Mouse (Mus musculus): ENCODE data around the gene Ndufaf5.
"Not testable (repeated sequence)": the region's sequence is repeated elsewhere in the genome, so short reads cannot be mapped to it uniquely, and the experiment has no call there.

Gene Ndufaf5

DNA sequence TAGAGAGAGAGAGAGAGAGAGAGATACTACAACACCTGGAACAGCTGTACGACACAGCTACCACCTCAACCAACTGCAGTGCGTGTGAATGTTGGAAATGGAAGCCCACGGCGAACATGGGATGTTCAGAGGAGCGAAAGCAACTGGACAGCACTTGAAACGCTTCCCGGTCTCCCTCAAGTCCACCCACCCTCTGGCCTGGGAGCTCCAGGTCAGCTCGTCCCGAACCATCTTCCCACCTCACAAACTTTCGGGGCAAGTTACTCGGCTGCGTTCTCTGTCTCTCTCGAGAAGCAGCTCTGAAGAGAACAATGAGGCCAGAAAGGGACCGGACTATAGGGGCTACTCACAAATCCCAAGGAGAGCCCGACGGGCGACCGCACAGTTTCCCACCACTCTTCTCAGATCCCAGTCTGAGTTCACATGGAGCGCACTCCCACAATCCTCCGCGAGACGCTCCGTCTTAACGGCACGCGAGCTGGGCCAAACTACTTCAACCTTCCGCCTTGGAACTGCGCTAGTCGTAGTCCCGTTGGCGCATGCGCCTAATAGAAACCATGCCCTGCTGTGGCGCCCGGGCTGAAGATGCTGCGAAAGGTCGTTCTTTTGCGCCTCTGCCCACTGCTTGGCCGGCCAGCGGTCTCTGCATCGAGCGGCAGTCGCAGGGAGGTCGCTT lies at the start of gene Ndufaf5, which contains the start of gene Esf1:
Ndufaf5 (plus strand) TSS at position 523 of the 676 bp plus-strand sequence.
Esf1 (minus strand) TSS at position 438 of the 676 bp plus-strand sequence.
- in situ Hi-C loops (cut with MboI, MseI) = no loop called here

DNA sequence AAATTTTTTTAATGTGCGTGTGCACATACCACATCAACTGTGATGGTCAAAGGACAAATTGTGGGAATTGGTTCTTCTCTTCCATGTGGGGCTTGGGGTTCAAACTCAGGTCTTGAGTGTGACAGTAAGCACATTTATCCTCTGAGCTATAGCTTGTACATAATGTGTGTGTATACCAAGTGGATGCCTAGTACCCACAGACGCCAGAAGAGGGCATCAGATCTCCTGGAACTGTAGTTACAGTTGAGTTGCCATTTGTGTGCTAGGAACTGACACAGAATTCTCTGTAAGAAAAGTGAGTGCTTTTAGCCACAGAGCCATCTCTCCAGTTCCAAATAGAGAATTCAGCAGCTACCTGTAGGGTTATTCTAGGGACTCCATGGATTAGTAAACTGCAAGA lies 44.9 kb upstream of the Ndufaf5 start:
- in situ Hi-C loops (cut with MboI, MseI) = no loop called here

DNA sequence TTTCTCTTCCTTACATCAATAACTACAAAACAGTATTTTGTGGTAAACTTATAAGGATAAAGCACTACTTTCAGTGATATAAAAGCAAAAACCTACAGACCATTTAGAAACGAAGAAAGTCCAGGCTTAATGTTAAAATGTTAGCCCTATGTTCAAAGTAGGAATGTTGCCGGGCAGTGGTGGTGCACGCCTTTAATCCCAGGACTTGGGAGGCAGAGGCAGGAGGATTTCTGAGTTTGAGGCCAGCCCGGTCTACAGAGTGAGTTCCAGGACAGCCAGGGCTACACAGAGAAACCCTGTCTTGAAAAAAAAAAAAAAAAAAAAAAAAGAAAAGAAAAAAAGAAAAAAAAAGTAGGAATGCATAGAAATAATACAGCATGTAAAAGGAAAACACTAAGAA lies 18.7 kb upstream of the Ndufaf5 start, which contains the start of gene Gm17374:
Gm17374 (plus strand) TSS at position 301 of the 400 bp plus-strand sequence.
- in situ Hi-C loops (cut with MboI, MseI) = not testable (repeated sequence)

DNA sequence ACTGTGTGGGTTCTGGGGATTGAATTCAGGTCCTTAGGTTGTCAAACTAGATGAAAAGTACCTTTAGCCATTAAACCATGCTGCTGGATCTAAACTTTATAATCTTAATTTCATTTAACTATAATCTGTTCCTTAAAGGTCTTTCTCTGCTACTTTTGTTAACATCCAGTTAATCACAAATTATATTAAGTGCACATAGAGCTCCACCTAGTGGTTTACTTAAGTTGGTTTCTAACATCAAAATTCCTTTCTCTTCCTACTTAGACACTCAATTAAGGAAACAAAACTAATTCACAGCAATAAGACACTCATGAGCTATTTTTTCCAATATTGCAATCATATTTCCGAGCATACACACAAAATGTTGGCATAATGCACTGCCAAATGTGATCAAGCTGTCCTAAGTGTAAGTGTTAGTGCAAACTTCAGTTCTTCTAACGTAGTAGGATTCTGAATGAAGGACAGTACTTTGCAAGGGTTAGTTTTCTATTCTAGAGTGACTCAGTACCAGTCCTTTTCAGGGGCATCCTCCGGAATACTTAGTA lies 11.2 kb upstream of the Ndufaf5 start:
- in situ Hi-C loops (cut with MboI, MseI) = no loop called here

DNA sequence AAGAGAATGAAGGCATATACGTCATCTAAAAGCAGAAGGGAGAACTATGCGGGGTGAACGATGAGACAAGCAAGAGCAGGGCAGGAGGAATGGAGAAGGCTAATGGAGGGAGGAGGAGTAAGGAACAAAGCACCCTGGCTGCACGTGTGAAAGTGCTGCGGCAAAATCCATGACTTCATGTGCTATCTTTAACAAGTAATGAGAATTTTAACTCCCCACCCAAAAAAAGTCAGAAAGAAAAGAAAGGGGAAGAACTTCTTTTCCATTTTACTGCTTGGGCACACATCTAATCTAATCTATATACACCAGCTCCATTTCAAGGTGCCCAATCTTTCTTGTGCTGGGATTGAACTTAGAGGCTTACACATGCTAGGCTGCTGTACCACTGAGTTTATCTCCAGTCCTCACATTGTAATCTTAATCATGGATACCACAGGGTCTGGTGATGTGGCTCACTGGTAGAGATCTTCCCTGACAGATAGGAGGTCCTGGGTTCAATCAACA lies 7.0 kb upstream of the Ndufaf5 start:
- in situ Hi-C loops (cut with MboI, MseI) = no loop called here

DNA sequence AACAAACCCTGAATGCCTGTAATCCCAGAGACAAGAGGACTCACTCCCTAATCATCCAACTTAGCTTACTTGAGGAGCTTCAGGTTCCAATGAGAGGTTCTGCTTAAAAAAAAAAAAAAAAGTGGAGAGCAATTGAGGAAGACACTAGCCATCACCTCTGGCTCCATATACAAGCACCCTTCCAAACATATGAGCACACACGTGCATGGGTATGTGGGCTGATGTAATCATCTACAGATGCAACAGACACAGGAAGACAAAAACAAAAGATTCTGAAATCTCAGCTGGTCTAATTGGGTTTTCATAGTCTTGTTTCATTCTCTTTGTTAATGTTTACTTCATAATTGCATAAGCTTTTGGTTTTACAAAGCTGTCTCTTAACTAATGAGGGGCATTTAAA lies 1.4 kb upstream of the Ndufaf5 start:
- in situ Hi-C loops (cut with MboI, MseI) = no loop called here

DNA sequence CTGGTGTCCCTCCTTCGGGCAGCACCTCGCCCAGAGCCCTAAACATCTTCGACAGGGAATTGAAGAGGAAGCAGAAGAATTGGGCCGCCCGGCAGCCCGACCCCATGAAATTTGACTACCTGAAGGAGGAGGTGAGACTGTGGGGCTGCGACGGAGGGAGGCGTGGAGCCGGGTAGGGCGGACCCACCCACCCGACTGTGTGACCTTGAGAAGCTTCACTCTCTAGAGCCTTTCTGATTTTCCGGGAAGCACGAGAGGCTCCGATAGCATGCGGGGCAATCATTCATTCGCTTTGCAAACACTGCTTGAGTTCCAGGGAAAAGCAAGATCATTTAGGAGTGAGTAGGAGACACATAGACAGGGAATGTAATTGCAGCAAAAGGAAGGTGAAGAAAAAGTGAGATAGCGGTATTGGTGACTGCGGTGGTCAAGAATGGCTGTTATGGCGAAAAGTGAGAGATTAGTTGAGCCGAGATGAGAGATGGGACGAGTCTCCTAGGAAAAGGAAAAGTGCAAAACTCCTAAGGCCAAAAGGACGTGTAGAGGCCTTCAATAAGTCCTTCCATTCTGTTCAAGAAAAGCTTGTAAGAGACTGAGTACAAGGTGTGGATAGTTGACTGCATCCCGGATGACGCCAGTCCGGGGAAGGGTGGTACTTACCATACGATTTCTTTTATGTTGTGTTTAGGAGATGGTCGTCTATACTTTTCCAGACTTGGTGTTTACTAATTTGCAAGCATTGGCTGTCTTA lies 529 bp downstream of the Ndufaf5 start:
- in situ Hi-C loops (cut with MboI, MseI) = no loop called here

DNA sequence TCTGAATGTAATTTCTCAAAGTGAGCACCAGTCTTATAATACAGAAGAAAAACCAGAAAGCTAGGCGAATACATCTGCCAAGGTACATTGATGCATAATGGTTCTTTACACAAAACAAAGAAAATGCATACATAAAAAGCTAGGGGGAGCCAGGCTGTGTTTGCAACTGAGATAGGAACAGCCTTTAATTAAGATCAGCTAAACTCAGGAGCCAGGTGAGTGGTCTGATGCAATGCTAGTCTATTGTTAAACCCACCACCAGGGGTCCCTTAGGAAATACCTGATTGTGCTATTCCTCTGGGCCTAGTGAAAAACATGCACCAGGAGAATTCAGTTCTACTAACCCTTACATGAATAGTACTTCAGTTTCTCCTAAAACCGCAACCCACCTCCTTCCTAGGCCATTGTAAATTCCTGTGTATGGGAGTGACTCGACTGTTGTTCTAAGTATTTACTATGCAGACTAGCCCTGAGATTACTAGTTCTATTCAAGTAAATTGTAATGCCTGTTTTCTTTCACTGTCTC lies 15.3 kb downstream of the Ndufaf5 start:
- in situ Hi-C loops (cut with MboI, MseI) = not testable (repeated sequence)

DNA sequence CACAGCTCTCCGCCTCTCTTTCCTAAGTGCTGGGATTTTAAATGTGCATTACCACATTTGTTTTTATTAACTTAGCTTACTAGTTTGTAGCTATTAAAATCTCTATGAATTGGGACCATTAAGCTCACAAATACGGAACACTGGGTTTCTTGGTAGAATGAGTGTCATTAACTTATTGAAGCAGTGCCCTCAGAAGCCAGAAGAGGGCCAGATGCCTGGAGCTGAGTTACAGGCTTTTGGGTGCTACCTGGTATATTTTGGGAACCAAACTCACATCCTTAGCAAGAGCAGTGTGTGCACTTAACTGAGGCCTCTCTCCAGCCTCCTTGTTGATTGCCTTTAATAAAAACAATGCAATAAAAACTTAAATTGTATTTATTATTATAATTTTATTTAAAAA lies 30.3 kb downstream of the Ndufaf5 start:
- in situ Hi-C loops (cut with MboI, MseI) = no loop called here

DNA sequence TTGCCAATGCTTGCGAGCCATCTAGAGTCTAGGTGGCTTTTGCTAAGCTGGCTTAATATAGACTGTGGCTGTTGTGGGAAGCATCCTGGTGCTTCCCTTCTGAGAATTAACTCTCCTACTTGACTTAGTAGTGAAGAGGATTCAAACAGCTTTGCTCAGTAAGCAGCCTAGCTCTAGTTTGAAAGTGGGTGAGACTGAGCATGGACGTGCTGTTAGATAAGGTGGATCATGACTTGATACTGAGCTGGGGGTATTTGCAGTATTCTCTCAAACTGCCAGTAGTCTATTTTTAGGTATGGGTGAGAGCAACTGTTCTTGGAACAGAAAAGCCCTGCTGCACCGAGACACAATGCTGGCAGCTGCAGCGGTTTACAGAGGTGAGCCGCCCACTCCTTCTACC lies 32.1 kb downstream of the Ndufaf5 start:
- in situ Hi-C loops (cut with MboI, MseI) = no loop called here

DNA sequence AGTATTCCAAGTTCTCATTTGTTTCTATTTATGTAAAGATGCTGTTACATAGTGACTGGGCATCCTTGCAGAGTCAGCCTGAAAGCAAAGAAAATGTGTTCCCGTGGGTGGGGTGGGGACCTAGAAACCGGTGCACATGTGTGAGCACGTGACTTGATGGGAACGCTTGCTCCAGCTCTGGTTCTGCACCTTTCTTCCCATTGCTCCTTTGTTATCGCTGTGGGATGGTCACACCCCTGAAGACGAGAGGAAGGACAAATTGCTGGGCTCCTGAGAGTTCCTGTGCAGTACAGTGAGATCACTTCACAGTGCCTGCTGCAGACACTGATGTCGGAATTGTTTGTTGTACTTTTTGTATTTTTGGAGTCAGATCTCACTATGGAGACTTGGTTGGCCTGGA lies 33.3 kb downstream of the Ndufaf5 start:
- in situ Hi-C loops (cut with MboI, MseI) = no loop called here

DNA sequence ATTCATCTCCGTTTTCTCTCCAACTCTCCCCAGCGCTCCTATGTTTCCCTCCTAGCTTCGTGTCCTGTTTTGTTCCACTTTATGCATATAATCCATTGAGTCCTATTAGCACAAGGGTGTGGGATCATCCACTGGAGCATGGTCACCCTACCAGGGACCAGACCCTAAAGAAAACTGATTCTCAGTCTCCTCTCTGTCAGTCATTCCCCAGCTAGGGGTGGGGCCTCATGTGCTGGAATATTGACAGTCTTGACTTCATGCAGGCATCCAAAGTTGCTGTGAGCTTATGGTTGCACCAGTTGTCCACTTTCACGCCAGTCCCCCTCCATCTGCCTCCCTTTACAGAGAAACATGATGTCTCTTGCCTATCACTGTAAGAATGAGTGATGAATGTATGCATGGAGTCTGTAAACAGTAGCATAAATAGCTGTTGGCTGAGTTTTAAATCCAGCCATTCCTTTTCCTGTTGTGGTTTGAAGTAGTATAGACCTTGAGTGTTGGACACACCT lies 44.1 kb downstream of the Ndufaf5 start:
- in situ Hi-C loops (cut with MboI, MseI) = no loop called here

DNA sequence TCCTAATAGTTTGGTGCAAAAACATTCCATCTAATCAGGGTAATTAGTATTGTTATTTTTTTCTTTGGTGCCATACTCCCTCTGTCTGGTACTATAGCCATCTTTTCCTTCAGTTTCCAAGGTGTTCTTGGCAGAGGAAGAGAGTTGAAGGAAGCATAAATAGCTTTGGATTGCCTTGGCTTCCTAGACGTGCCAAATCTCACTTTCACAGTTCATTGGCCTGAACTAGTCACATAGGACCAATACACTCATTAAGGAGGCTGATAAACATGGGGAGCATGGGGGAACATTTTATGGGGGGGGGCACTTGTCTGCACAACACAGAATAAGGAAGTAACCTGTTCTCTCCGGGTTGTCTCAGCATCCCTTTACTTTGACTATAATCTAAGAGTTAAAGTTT lies 45.0 kb downstream of the Ndufaf5 start:
- in situ Hi-C loops (cut with MboI, MseI) = no loop called here

DNA sequence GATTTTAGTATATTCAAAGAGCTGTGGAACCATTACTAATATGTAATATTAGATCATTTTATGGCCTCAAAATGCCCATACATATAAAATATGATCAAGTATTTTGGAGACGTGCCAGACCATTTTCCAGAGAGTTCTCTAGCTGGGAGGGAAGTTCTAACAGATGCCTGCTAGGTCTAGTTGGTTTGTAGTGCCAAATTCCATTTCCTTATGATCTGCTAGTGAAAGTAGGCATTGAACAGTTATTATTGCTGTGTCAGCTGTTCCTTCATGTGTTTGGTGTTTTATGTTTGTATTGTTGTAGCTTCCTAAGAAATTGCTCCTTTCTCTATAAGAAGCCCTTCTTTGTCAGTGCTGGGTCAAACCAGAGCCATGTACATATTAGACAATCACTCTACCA lies 45.5 kb downstream of the Ndufaf5 start:
- in situ Hi-C loops (cut with MboI, MseI) = no loop called here

DNA sequence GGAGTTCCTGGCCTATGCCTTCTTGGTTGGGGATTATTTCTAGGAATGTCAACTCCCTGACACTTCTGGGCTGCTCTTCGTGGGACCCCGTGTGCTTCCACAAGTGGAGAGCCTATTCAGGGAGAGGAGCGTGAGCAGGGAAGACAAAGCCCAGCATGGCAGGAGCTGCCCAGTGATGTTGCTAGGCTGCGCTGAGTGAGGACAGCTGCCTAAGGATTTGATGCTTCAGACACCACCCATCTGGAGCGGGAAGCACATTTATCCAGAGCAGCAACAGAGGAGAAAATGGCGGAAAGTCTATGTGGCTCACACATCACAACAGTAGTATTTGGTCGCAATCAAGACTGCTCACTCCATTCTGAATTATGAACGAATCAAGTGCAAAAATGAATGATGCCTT lies 49.9 kb downstream of the Ndufaf5 start:
- in situ Hi-C loops (cut with MboI, MseI) = no loop called here

DNA sequence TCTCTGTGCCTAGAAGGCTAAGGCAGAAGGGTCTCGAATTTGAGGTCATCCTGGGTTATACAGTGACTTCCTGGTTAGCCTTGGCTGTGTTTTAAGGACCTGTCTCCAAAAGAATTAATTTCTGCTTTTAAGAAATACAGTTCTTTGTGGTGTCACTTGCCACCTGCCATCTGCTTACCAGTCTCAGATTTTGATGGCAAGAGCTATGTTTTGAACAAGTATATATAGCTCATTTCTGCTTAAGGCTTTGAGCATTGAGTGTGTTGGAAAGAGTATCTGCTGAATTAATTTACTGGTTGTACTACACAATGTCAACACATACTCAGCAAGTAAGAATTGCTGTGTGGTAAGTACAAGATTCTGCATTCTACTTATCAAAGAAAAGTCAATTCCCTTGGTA lies 59.8 kb downstream of the Ndufaf5 start:
- in situ Hi-C loops (cut with MboI, MseI) = no loop called here

DNA sequence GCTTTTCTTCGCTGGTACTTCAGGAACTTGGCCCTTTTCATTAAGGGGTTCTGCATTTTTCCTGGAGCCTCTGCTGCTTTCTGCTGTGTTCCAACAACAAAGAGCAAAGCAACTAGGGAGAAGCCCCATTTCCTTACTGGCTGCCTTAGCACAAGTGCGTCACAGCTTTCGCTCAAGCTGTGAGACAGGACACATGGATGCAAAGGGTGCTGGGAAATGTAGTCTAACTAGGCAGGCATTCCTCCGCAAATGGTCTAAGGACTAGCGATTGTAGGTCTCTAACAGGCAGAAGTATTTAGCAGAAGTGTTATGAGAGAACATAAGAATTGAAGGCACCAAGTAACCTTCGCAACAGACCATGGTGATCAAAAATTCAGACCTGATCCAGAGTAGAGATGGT lies 66.8 kb downstream of the Ndufaf5 start:
- in situ Hi-C loops (cut with MboI, MseI) = no loop called here

DNA sequence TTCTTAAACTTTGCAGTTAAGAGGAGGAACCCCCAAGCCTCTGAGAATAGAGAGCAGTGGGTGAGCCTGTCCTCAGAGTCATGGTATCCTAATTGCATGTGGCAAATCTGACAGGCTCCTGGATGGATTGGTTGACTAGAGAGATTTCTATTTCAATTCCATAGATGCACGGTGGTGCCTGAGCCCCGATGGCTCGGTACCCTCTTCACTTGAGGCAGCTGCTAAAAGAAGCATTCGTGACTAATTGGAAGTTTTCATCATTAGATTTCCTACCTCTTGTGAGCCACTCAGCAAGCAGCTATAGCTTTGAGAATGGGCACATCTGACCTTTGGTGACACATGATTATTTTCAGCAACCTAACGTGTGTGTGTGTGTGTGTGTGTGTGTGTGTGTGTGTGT lies 71.9 kb downstream of the Ndufaf5 start:
- in situ Hi-C loops (cut with MboI, MseI) = no loop called here

DNA sequence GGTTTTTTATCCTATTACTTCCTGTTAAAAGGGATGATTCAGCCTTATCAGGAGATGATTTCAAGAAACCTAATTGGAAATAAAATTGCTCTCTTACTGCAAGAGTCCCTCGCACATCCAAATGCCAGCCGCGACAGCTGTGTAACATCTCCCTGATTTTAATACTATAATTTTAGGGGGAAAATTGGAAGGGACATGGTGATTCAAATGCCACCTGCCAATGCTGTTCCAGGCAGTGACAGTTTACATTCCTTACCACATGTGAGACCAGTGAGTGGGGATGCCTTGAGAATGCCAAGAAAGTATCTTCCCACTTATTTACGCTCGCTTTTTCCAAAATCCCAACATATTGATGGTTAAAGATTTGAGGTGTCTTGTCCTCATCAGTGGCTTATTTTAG lies 72.7 kb downstream of the Ndufaf5 start:
- in situ Hi-C loops (cut with MboI, MseI) = no loop called here

Measured in T-helper 1 cell (primary cell).